Mouse (Mus musculus) embryonic stem cell, embryonic (primary cell): ENCODE results near the gene Fsip1.

ENCODE experiments used
- CTCF ChIA-PET, 4 experiments: fragments of 300-600 bp in 2 of 4; fragments of 350-600 bp in 2 of 4; sonication (Branson Sonifier 250); formaldehyde crosslinking; loops; one replicate each; lab custom pipeline; 2022; ENCODE audit warnings: inconsistent platforms in 2 of 4; lab: Charles Lee
- POLR2A ChIA-PET, 4 experiments: fragments of 300-600 bp in 2 of 4; fragments of 350-600 bp in 2 of 4; sonication (Branson Sonifier 250); formaldehyde crosslinking; loops; one replicate each; lab custom pipeline; 2022; ENCODE audit warnings: antibody characterized with exemption in 4 of 4, inconsistent platforms in 1 of 4; lab: Charles Lee

Fsip1 gene

GRCm38 (mm10) chr2:118087044-118087726 lies 169.6 kb downstream of the Fsip1 start:
- POLR2A ChIA-PET: interaction anchor here in 1 of 4 experiments (0.7 kb wide), 1 partner anchor 615 kb away, joined by 3 read pairs; no protein-coding TSS in a partner anchor
- CTCF ChIA-PET: no interaction called here

- CTCF ChIA-PET: no interaction called here
- POLR2A ChIA-PET: no interaction called here
Observed at GRCm38 (mm10) chr2:118085647-118086046, 171.1 kb downstream of the Fsip1 start.

- ChIA-PET CTCF (no interaction called here), POLR2A (no interaction called here)
Observed at GRCm38 (mm10) chr2:118084693-118085092, 172.1 kb downstream of the Fsip1 start.

GRCm38 (mm10) chr2:118083652-118084051 lies 173.1 kb downstream of the Fsip1 start:
- CTCF ChIA-PET: no interaction called here
- POLR2A ChIA-PET: no interaction called here

GRCm38 (mm10) chr2:118081581-118081980 lies 175.2 kb downstream of the Fsip1 start:
- ChIA-PET CTCF (interaction anchor here in 1 of 4 experiments (0.7 kb wide), 1 partner anchor 714 kb away, joined by 3 read pairs; no protein-coding TSS in a partner anchor), POLR2A (interaction anchor here in 1 of 4 experiments (0.6 to 0.9 kb wide), 2 partner anchors 12 to 120 kb away, joined by 3 read pairs; no protein-coding TSS in a partner anchor)
